Mouse (Mus musculus) layer of hippocampus, postnatal 10 days (tissue): ENCODE results near the gene Fndc3a. TPM values are rescaled to one million over a fixed set of nuclear protein-coding genes. Genes with fewer than 3 reads are reported as not detected.

Experiments used
- DNase-seq, 2 experiments: peaks; one replicate each; pipeline ENCODE4 v3.0.0; 2021; ENCODE audit warnings: low spot score in 2 of 2
- total RNA-seq, 2 experiments: library from RNA; stranded (reverse); gene quantifications; 2 replicates each; pipeline ENCODE4 v1.2.3; 2021

The Fndc3a gene
- total RNA-seq, 2 experiments from 2014 or later = 45.8 to 46.0 TPM

DNA sequence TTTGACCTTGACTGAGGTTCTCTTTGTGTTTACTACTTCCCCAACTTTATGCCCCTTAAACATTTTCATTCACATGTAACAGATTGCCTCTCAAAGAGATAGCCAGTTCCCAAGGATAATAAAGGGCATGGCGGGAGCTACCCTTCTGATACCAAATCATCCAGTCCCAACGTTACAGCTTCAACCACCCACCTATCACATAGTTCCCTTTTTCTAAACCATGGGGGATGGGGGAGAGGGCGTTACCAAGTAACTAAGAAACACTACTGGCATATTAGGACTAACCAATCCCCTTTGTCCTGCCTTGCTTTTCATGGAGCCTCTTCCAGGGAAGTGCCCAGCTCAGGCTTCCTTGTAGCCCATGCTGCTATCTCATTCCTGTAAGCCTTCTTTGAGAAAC lies 32.6 kb downstream of the Fndc3a start:
- DNase-seq = no peak

DNA sequence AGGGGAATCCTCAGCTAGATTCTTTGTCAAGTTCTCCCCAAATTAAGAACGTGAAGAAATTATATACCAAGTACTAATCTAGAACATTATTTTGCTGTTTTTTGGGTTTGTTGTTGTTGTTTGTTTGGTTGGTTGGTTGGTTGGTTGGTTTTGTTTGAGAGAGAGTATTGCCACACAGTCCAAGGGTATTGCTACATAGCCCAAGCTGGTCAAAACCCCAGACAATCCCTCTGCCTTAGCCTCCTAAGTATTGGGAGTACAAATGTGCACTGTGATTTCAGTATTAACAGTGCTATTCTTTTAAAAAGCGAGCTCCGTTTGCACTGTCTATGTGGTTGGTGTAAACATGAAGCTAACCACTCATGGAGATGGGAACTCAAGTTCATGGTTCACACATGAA lies 37.9 kb downstream of the Fndc3a start:
- DNase-seq = no peak

DNA sequence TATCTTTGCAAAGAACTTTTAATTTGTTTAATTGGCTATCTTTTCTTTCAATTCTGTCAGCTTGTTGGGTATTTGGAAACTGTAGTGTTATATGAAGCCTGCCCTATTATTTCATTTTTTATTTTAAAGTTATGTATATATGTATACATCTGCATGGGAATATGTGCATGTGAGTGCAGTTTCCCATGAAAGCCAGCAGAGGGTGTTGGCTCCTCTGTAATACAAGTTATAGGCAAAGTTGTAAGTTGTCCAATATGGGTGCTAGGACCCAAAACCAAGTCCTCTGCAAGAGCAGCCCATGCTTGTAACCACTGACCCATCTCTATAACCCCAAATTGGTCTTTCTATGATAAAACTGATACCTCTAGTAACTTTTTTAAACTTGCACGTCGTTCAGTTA lies 38.8 kb downstream of the Fndc3a start:
- DNase-seq = no peak

DNA sequence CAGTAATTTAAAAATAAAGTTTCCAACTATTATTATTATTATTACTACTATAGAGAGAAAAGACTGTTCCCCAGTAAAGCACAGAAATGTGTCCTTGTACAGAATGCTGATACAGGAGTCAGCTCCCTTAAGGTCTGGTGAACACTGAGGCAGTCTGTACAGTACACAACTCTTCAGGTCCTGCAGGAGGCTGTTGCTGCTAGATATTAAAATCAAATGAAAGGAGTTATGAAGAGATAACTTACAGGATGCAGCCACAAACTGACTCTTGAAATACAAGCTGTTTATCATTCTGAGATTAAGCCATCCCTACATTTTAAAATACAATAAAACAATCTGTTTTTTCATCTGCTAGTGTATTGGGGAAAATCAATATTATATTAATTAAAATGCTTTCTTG lies 60.5 kb downstream of the Fndc3a start:
- no peak for DNase-seq

DNA sequence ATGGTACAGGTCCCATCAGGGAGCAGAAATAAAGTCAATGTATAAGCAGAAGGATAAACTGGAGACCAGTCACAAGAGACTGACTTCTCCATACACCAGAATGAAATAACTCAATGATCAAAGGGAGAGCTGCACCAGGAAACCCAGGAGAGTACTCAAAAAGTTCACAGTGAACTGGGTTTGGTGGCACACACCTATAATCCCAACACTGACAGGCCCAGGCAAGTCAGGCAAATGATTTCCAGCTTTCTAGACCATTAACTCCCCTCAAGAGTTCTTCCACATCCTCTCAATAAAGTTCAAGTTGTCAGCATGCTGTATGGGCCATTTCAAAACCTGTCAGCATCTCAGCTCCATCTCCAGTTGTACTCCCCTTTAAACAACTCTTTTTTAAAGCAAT lies 64.3 kb downstream of the Fndc3a start:
- DNase-seq = no peak

DNA sequence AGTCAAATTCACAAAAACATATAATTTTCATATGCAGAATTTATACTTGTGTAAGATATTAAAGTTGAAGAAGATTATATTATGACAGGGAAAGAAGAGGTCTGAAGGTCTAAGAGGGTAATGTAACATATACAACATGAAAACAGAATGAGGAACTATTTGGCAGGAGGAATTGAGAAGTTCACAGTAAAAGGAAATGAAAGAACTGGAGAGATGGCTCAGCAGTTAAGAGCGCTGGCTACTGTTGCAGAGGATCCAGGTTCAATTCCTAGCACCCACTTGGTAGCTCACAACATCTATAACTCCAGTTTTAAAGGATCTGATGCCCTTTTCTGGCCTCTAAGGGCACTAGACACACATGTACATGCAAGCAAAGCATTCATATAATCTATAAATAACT lies 65.2 kb downstream of the Fndc3a start:
- DNase-seq = no peak

DNA sequence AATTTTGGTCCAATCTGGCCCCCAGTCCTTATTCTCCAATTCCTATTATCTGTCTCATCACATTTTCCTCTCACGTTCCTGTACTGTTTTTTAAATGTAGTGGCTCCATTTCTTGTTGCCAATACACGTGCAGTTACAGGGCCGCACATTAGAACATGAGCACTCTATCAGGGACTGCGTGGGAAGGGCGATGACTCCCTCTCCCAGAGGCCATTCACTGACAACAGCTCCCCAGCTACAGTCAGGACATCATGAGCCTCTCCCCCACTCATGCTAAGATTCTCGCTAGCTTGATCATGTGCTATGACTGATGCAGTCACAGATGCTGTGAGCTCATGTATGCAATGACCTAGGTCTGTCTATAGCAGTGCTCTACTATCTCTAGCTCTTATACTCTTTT lies 71.3 kb downstream of the Fndc3a start:
- no peak for DNase-seq

DNA sequence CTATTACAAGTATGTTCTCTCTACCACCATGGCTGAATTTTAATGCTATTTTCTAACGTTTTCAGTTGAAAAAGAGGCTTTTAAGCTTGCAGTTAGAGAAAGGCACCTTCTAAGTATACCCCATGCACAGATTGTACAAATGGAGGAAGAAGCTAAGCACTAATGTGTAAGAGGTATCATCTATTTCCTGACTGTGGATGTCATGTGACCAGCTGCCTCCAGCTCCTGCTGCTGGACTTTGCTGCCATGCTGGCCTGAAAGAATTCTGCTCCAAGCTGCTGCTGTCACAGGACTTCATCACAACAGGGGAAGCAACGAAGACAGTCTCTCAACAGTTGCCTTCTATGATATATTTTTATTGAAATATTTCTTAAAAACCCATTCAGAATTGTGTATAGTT lies 76.2 kb downstream of the Fndc3a start:
- DNase-seq = no peak

DNA sequence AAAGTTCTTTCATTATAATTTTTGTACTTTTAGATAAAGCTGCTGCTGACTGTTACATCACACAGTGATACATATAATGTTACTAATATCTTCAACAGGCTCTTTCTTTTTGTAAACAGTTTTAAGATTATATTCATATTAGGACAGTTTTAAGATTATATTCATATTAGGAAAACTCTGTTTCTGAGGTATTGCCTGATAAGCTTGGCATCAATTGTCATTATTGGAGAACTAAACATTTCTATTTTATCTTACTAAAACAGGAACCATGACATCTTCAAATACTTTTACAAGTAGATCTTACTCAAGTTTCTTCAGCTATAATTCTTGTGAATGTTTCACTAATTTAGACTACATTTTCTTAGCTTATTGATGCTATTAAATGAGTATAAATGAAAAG lies 84.4 kb downstream of the Fndc3a start:
- no peak for DNase-seq

DNA sequence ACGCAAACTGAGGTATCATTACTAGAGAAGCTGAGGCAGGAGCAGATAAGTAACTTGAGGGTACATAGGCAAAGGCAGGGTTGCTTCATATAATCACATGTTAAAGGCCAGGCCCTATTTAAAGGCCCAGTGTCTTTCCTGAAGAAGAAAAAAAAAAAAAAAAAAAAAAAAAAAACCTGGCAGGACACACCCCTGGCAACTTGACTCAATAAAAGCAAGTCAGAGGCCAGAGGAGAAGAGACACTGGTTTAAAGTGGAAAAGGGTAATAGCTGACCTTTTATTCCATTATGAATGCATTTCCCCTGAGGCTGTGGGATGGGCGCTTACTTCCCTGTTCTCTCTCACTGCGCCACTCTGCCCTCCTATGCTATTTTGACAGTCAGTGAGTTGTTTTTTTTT lies 105.7 kb downstream of the Fndc3a start:
- DNase-seq = no peak

DNA sequence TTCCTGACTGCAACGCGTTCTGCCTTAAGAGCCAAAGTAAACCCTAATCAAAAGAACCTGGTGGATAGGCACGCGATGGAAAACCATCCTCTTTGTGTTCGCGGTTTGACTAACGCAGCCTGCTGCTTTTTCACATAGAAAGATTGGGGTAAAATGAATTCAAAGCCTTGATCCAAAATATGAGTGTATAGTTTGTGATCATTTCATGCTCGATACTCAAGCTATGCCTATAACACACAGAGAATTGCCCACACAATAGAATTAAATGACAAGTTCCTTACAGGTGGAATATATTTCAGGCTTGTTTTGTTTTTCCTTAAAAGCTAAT lies 106.6 kb downstream of the Fndc3a start:
- DNase-seq = no peak

DNA sequence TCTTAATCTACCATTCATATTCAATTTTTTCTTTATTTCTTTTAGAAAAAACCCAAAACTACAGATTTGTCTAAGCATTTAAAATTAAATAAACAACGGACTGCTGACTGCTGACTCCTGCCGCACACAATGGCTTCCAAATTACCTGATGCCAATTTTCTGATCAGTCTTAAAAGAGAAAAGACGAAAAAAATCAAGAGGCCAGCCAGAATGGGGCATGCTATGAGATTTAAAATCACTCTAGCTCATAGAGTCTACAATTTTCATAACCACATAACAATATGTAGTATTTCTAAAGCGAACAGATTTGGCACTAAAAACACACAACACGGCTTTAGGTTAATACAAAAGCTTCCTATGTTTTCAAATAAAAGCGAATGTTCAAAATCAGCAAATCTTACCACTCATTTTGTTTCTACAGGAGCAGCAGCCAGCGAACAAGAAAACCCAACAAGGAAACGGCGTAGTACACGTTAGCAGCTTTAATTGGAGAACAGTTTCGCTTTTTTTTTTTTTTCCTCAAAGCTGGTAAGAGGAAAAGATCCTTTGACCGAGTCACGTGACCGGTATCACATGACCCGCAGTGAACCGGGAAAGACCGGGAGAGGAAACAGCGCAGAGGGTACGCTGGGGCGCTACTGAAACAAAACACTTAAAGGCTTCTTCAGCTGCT lies 107.1 kb downstream of the Fndc3a start:
- peak; percentile 77 to 85 for DNase-seq

DNA sequence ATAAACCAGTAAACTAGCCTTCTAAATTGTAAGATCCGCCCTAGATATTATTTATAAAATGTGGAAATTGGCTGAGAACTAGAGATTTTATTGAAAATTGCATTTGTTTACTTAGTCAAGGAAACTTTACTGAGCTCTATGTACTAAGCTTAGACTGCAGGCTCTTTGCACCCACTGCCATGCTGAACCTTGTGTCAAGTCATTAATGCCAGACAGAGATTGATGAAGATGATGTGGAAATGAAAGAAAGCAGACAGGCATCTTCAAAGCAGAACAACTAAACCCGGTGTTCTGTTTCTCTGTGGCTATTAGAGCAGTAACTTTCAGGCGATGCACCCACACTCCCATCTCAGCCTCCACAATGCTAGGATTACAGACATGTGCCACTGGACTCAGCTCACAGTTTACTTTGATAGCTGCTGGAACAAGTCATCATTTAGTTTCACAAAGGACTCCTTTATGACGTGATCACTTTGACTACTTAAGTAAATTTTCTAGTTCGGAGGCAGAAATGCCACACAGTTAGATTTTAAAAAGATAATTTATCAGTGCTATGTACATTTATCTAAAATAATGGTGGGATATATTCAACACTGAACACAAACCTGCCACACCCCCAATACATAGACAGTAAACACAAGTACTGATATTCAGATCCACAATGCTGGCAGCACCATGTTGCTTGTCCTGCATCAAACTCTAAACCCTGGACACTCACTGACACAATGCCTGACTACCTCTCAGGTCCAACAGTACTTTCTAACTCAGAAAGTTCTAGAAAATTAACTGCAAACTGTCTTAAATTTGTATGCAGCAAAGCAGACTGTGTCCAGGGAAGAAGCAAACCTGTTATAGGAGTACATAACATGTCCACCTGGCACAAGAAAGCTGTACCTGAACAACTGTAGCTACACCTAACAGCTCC lies 108.2 kb downstream of the Fndc3a start:
- no peak for DNase-seq

DNA sequence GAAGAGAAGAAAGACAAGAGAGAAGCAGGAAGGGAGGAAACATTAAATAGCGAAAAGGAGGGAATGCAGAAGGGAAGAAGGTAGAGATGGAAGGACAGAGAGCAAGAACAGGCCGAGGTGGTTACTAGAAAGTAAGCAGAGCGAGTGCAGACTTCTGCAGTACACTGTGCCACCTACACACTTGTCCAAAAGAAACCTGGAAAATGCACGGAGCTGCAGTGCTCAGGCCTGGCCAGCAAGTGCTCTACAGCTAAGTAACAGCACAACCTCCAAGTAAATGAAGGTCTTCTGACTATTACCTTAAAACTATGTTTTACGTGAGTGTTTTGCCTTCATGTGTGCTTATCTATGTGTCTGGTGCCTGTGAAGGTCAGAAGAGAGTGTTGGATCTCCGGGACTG lies 109.4 kb downstream of the Fndc3a start:
- no peak for DNase-seq

DNA sequence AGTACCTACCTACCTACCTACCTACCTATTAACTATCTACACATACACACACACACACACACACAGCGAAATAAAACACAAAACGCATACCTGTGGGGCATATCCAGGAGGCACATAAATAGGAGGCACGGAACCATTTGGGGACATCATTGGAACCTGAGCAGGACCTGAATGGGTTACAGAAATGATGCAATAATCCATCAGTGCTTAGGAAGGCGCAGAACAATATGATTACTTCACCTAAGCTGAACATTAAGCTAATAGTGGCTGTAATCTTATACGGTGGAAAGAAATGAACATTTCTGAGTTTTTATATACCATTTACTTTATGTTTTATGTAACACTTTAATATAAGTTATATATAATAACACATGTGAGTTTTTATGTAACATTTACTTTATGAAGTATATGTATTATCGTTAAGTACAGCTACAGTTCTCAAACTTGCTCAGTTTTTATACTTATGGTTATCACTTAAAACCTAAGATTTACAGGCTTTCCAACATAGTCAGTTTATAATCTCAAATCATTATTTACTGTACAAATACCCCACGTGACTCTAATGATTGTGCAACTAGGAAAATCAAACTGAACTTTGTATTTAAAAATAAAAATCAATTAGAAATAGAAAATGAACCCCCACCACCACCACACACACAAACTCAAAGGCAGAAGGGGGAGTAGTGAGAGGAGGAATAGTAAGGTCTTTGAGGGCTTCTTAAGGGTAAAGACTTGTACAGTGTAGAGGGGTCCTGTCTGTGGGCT lies 110.6 kb downstream of the Fndc3a start:
- DNase-seq = no peak

DNA sequence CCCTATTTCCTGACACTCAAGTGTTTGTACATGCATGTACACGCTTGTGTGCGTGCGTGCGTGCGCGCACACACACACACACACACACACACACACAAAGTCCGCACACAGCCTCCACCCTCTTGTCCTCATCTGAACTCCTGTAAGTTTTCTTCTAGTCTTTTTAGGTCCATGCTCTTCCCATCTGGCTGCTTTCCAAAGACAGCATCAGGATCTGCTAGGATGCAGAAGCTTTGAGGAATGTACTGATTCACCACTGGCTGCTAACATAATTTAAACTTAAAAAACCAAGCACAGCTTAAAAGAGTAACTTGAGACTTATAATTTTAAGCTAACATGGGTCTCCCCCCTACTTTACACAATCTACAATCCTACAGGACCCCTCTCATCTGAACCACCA lies 115.6 kb downstream of the Fndc3a start:
- DNase-seq = no peak

DNA sequence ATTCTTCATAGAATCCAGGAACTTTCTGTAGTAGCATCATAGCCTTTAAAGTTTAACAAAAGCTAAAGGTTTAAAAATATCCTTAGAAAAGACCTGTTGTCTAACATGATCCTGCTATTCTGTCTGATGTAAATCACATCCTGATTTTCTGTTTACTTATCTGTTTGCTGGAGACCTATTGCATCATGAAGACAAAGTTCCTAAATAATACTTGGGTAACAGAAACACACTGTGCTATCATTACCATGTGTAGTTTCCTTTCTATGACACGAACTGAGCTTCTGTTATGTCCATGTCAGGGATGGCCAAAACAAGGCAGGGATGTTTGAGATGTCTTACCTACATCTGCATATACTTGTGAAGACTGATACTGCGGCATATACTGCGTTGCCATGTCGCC lies 120.4 kb downstream of the Fndc3a start:
- DNase-seq = no peak

DNA sequence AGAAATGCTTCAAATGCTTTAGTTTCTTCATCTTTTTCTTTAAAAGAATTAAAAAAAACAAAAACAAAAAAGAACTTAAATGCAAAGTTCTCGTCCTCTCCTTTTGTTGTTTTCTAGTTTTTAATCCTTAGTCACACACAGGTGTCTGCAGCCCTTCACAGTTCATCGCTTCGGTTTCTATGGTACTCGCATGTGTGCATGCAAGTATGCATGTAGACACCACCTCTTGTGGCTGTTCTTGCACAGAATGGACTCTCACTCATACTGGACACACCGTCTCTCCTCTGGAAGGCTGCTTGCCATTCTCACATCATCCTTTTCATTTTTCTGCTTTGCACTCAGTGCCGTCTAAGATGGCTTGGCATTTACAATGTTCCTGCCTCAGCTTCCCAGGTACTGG lies 126.8 kb downstream of the Fndc3a start:
- DNase-seq = no peak

DNA sequence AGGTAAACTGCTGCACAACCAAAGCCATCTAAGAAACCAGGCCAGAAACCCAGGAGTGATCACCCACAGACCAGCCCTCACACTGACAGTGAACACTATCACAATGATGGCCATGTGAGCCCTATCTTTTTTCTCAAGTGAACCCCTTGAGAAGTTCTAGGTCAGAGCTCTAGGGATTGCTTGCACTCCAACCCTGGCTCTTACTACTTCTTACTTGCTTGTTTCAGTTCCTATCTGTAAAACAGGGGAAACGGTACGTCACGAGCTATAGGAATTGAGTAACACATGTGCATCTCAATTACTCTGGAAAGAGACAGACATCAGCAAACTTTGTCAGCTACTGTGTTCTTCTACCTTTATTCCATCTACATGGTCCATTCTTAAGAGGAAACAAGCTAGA lies 128.8 kb downstream of the Fndc3a start:
- no peak for DNase-seq

DNA sequence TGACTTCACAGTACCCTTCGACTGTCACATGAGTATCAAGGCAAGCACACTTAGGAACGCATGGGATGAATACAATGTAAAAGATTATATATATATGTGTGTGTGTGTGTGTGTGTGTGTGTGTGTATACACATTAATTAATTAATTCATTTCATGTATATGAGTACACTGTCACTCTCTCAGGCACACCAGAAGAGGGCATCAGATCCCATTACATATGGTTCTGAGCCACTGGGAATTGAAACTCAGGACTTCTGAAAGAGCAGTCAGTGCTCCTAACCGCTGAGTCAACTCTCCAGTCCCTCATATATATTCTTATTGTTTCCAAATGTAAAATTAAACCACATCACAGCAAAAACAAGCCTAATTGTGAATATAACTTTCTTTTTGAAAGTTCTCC lies 133.5 kb downstream of the Fndc3a start:
- no peak for DNase-seq

DNA sequence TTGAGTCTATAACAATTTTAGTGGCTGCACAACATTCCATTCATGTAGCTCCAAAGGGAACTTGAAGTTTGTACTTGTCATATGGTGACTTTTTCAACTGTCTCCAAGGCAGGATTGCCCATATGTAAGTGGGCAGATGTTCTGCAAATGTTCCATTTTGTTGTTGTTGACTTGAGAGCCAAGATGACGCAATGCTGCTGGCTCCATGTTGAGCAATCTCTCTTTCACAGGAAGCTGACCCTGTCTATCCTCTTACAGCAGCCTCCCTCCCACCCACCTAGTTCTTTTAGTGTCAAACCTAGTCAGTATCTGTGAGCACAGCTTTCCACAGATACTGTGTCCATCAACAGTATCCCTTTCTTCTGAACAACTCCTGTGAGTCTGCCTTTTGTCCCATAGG lies 145.9 kb downstream of the Fndc3a start:
- DNase-seq = no peak

DNA sequence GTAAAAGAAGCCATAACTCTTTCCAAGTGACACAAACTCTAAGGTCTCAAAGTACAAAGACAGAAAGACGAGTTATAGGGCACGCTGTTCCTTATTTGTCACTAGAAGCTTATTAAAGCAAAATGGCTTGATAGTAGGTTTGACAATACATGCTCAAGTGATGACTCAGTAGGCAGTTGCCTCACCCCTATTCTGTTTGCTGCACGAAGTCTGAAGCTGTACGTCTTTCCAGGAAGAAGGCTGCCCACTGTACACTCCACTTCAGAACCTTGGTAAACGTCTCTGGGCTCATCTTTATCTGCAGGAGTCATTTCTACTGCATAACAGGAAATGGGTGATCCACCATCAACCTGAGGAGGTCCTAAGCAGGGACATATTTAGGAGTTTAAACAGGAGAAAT lies 151.0 kb downstream of the Fndc3a start:
- DNase-seq = no peak
